Mouse (Mus musculus) stomach, embryonic 14.5 days (tissue): ENCODE results near the gene Kcnh2. TPM values are rescaled to one million over a fixed set of nuclear protein-coding genes. Genes with fewer than 3 reads are reported as not detected.

Source experiments
- ATAC-seq: fragments of 200-750 bp; cut with Nextera tagmentation; 2 replicates; pipeline ENCODE4 v1.8.0; 2017; ENCODE audit warnings: low read depth, moderate TSS enrichment; ENCODE audit not compliant: insufficient number of reproducible peaks, insufficient read depth, low FRiP score
- H3K27ac ChIP-seq: fragments of 300-500 bp; sonication (generic); 2 replicates; pipeline ENCODE4 v1.5.1; 2014; ENCODE audit warnings: mild to moderate bottlenecking, low read length, moderate library complexity, mixed read lengths
- H3K27me3 ChIP-seq: fragments of 300-500 bp; sonication (generic); 2 replicates; pipeline ENCODE4 v1.6.1; 2014; ENCODE audit warnings: low read length, control low read depth, mixed read lengths; ENCODE audit not compliant: control insufficient read depth, insufficient read depth
- H3K36me3 ChIP-seq: fragments of 300-500 bp; sonication (generic); 2 replicates; pipeline ENCODE4 v1.6.1; 2014; ENCODE audit warnings: mild to moderate bottlenecking, control low read depth, low read length, moderate library complexity, mixed read lengths; ENCODE audit not compliant: control insufficient read depth, insufficient read depth
- H3K4me1 ChIP-seq: fragments of 300-500 bp; sonication (generic); 2 replicates; pipeline ENCODE4 v1.6.1; 2014; ENCODE audit warnings: low read length, control low read depth, mixed read lengths; ENCODE audit not compliant: control insufficient read depth, insufficient read depth
- H3K4me2 ChIP-seq: fragments of 300-500 bp; sonication (generic); replicated peaks from 2 replicates; pipeline ENCODE4 v1.6.1; 2014; ENCODE audit warnings: low read depth, low read length, control low read depth
- H3K4me3 ChIP-seq: fragments of 300-500 bp; sonication (generic); 2 replicates; pipeline ENCODE4 v1.5.1; 2014; ENCODE audit warnings: low read depth, low read length, control low read depth
- H3K9ac ChIP-seq: fragments of 300-500 bp; sonication (generic); replicated peaks from 2 replicates; pipeline ENCODE4 v1.6.1; 2014; ENCODE audit warnings: low read depth, mild to moderate bottlenecking, control low read depth, low read length, moderate library complexity, mixed read lengths
- H3K9me3 ChIP-seq: fragments of 300-500 bp; sonication (generic); 2 replicates; pipeline ENCODE4 v1.6.1; 2016; ENCODE audit warnings: low read depth, low read length, control low read depth; ENCODE audit not compliant: control insufficient read depth
- WGBS: fragments of 180-500 bp; shearing (Covaris S2); extraction: QIAGEN DNeasy Blood & Tissue Kit; methylation state at CpG from one replicate; pipeline ENCODE4 v1.1.7; 2014; 5-methylcytosine and 5-hydroxymethylcytosine counted together
- polyA plus RNA-seq: library from polyadenylated mRNA; unstranded; fragments of >200 nt; fragmentation: Nextera tagmentation; extraction: Ambion mirVana; gene quantifications from 2 replicates; pipeline ENCODE4 v1.2.1, GENCODE M21; 2014

The Kcnh2 gene
- polyA plus RNA-seq, 1 experiment from 2014 or later = 9.8 TPM

DNA sequence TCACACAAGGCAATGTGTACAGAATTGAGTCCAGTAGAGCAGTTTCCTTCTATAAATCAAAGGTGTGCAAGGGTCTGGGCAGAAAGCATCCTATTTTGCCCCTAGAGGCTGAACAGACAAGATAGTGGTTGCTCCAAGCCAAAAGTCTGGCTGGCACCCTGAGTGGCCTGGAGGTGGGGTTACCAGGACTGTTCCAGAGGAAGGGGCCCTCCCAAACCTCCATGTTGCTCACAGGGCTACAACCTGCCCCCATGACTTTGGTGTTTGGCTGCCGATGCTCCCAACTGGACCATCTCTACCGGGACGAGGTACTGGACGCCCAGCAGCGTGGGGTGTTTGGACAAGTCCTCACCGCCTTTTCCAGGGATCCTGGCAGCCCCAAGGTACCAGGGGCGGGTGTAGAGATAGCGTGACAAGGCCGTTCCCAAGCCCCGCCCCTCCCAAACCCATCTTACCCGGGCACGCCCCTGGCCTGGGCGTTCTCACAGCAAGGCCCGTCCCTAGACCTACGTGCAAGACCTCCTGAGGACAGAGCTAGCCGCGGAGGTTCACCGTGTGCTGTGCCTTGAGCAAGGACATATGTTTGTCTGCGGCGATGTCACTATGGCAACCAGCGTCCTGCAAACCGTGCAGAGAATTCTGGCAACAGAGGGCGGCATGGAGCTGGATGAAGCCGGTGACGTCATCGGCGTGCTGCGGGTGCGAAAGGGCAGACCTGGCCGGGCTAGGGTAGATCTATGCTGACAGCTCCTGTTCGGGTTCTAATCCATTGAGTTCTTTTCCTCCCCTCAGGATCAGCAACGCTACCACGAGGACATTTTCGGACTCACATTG is 31.8 kb upstream of the Kcnh2 start:
- no peak overlapping the region for H3K27ac ChIP-seq
- 2% methylated on average over 34 of the region's 34 CpGs for WGBS

DNA sequence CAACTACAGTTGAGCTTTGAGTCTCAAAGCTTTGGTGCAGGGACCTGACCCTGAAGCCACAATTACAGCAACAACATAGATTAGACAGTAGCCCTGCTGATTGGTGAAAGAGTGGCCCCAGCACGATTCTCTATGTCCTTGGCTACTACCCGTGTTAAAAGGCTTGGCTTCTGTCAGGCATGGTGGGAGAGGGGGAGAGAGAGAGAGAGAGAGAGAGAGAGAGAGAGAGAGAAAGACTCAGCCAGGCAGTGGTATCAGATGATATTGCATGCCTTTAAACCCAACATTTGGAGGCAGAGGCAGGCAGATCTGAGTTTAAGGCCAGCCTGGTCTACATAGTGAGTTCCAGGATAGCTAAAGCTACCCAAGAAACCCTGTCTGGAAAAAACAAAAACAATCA is 30.6 kb upstream of the Kcnh2 start:
- ATAC-seq = no peak
- Histone ChIP-seq H3K4me3 (no peak overlapping the region), H3K36me3 (no peaks in the 10 kb centered on the region), H3K27ac (no peak overlapping the region), H3K9me3 (no peaks in the 10 kb centered on the region), H3K4me1 (peaks cover 5% of the 10 kb centered on the region; the same call in 1 of the 2 replicates), H3K27me3 (no peaks in the 10 kb centered on the region), H3K9ac (no peak overlapping the region), H3K4me2 (no peak overlapping the region)
- 69% methylated on average over 2 of the region's 2 CpGs for WGBS

More for the DNA sequence above, 31.8 kb upstream of the Kcnh2 start:
- Histone ChIP-seq H3K4me2 (peak overlapping the region; percentile 68), H3K36me3 (no peaks in the 10 kb centered on the region), H3K27me3 (no peaks in the 10 kb centered on the region), H3K4me1 (peaks cover 7% of the 10 kb centered on the region), H3K4me3 (peak overlapping the region; percentile 37), H3K9ac (no peak overlapping the region; the same call in 1 of the 2 replicates), H3K9me3 (no peaks in the 10 kb centered on the region)
- peak; percentile 81 for ATAC-seq

DNA sequence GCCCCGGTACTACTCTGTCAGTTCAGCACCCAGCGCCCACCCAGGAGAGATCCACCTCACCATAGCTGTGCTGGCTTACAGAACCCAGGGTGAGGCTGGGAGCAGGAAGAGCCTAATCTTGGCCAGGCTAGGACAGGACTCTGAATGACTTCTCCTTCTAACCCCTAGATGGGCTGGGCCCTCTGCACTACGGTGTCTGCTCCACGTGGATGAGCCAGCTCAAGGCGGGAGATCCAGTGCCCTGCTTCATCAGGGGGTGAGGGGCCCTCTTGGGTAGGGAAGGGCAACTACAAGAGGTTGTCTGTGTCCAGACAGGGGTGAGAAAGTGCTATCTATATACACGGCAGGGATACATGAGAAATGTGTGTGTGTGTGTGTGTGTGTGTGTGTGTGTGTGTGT is 30.1 kb upstream of the Kcnh2 start:
- peaks cover 5% of the 10 kb centered on the region; the same call in 1 of the 2 replicates for H3K4me1 ChIP-seq
- H3K4me2 ChIP-seq = no peak overlapping the region

DNA sequence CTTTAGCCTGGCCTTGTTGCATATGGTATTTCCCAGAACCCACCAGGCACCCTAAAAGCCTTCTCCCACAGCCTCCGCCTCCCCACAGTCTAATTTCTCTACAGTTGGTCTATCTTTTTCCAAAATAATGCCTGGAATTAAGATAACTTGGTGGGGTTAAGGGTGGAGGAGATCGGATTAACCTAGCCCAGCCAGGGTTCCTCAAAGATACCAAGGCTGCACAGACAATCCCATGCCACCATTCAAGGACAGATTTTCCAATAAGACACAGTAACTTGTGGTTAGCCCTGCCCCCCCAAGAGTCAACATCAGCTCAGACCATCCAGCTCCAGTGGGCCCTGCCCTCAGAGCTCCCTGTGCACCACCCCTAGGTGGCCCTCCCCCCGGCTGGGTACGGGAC is 29.1 kb upstream of the Kcnh2 start:
- H3K4me1 ChIP-seq = peaks cover 5% of the 10 kb centered on the region; the same call in 1 of the 2 replicates
- H3K27ac ChIP-seq = no peak overlapping the region
- 84% methylated on average over 4 of the region's 4 CpGs for WGBS
- no peaks in the 10 kb centered on the region for H3K27me3 ChIP-seq
- ATAC-seq = no peak
- H3K9me3 ChIP-seq = no peaks in the 10 kb centered on the region
- no peak overlapping the region for H3K4me2 ChIP-seq
- H3K36me3 ChIP-seq = no peaks in the 10 kb centered on the region
- H3K9ac ChIP-seq = no peak overlapping the region
- no peak overlapping the region for H3K4me3 ChIP-seq

More for the DNA sequence above, 30.1 kb upstream of the Kcnh2 start:
- H3K9me3 ChIP-seq = no peaks in the 10 kb centered on the region
- H3K4me3 ChIP-seq = no peak overlapping the region
- no peak overlapping the region for H3K9ac ChIP-seq
- no peaks in the 10 kb centered on the region for H3K27me3 ChIP-seq
- no peak for ATAC-seq
- WGBS = 66% methylated on average over 6 of the region's 6 CpGs
- no peak overlapping the region for H3K27ac ChIP-seq
- H3K36me3 ChIP-seq = no peaks in the 10 kb centered on the region

DNA sequence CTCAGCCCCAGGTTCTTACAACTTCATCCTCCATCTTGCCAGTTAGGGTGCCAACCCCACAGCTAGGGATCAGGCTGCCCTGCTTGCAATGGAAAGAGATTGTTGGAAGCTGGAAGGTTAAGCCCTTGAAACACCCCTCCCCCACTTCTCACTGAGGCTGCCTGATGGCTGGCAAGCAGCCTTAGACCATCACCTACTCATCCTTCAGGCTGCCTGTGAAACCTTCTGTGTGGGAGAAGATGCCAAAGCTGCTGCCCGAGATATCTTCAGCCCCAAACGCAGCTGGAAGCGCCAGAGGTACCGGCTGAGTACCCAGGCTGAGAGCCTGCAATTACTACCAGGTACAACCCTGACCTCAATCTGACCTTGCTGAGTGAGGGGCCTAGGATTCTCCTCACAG is 28.1 kb upstream of the Kcnh2 start:
- Histone ChIP-seq H3K27me3 (no peaks in the 10 kb centered on the region), H3K36me3 (no peaks in the 10 kb centered on the region), H3K27ac (no peak overlapping the region), H3K4me3 (no peak overlapping the region), H3K4me1 (peaks cover 9% of the 10 kb centered on the region; the same call in 1 of the 2 replicates), H3K9me3 (no peaks in the 10 kb centered on the region), H3K4me2 (no peak overlapping the region), H3K9ac (no peak overlapping the region)
- WGBS = 63% methylated on average over 4 of the region's 4 CpGs
- ATAC-seq = no peak

DNA sequence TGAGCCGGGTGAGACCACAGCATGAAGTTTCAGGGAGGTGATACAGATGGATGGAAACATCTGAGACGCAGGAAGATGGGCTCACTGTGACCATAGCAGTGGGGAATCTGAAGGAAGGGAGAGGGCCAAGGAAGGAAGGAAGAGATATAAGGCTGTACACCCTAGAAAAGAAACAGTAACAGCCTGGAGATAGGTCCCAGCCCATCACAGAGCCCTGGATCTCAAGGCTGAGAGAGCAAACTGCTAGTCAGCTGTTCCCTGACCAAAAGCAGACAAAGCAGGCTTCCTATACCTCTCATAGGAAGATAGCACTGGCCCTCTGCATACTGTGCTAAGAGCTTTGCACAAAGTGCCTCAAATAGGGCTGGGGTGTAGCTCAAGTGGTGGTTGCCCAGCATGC is 27.3 kb upstream of the Kcnh2 start:
- Histone ChIP-seq H3K27ac (no peak overlapping the region), H3K4me3 (no peak overlapping the region), H3K36me3 (no peaks in the 10 kb centered on the region), H3K9ac (no peak overlapping the region), H3K4me1 (peaks cover 10% of the 10 kb centered on the region), H3K9me3 (no peaks in the 10 kb centered on the region), H3K27me3 (no peaks in the 10 kb centered on the region), H3K4me2 (no peak overlapping the region)
- WGBS = 68% methylated on average over 2 of the region's 2 CpGs
- ATAC-seq = no peak

DNA sequence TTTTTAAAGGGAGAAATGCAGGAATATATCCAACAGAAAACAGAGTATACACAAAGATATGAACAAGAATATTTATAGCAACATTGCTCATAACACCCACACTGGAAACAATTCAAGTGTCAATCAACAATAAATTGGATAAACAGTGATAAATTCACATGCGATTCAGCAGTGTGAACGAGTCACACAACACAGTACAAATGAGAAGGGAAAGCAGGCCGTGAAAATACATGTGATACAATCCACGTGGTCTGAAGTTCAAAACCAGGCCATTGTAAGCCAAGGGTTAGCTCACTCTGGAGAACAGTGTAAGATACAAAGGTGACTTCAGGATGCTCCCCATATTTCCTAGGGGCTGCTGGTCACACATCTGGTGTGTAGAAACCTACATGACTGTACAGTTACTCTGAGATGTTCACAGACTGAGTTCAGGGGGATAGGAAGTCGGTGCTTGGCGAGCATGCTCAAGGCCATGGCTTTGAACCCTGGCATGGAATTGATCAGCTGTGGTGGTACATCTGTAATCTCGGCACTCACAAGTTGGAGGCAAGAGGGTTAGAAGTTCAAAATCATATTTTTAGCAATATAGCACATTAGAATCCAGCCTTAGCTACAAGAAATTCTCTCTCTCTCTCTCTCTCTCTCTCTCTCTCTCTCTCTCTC is 23.4 kb upstream of the Kcnh2 start:
- no peaks in the 10 kb centered on the region for H3K9me3 ChIP-seq
- H3K27ac ChIP-seq = no peak overlapping the region
- no peaks in the 10 kb centered on the region for H3K27me3 ChIP-seq
- no peak overlapping the region for H3K9ac ChIP-seq
- no peak overlapping the region for H3K4me2 ChIP-seq
- no peak overlapping the region for H3K4me3 ChIP-seq
- no peak for ATAC-seq
- WGBS = 60% methylated on average over 7 of the region's 7 CpGs
- peaks cover 9% of the 10 kb centered on the region for H3K4me1 ChIP-seq
- H3K36me3 ChIP-seq = no peaks in the 10 kb centered on the region

DNA sequence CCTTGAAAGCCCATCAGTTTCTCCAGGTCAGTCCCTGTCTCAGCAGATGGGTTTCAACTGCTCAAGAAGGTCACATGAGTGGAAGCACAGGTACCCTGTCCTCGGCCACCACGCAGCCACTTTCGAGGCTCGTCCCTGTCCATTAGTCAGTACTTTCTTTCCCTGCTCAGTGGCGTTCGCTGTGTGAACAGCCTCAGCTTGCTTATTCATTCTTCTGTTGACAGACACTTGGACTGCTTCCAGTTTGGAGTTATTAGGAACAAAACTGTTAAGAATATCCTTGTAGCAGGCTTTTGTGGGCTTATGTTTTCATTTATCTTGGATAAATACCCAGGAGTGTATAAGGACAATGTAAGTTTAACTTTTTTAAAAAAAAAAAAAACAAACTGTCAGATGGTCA is 22.8 kb upstream of the Kcnh2 start:
- H3K9ac ChIP-seq = no peak overlapping the region
- no peak overlapping the region for H3K27ac ChIP-seq
- H3K4me3 ChIP-seq = no peak overlapping the region
- no peak overlapping the region for H3K4me2 ChIP-seq
- H3K4me1 ChIP-seq = peaks cover 9% of the 10 kb centered on the region
- ATAC-seq = no peak
- no peaks in the 10 kb centered on the region for H3K9me3 ChIP-seq
- no peaks in the 10 kb centered on the region for H3K27me3 ChIP-seq
- no peaks in the 10 kb centered on the region for H3K36me3 ChIP-seq
- WGBS = 20% methylated on average over 6 of the region's 6 CpGs
